Comparison of ENCODE assay signal across 8 mouse cellular contexts in genomic region chr14:34810763-34811489, GRCm38 (mm10). TPM values are rescaled to one million over a fixed set of nuclear protein-coding genes. Genes with fewer than 3 reads are reported as not detected.
DNase-seq lines count a peak whose midpoint lies in the region; ATAC-seq and TF ChIP-seq lines count a peak whose summit lies in the region.

No protein-coding gene starts in this region.

- TF ChIP-seq CTCF in stomach, postnatal 0 days (IDR thresholded peaks at IDR 0.05; ENCODE audit: low read depth), result peak; percentile 98

- H3K27me3 ChIP-seq in heart, embryonic 11.5 days (ENCODE audit: control insufficient read depth, insufficient read depth, low read length), result peaks cover 23% of the 10 kb centered on the region
- peaks cover 28% of the 10 kb centered on the region for H3K27me3 ChIP-seq in forebrain, embryonic 13.5 days
- H3K27me3 ChIP-seq in hindbrain, embryonic 13.5 days, result peaks cover 27% of the 10 kb centered on the region
- peaks cover 6% of the 10 kb centered on the region for H3K27me3 ChIP-seq in midbrain, embryonic 15.5 days (replicated peaks)
- no peaks in the 10 kb centered on the region for H3K27me3 ChIP-seq in stomach, postnatal 0 days (ENCODE audit: control insufficient read depth, insufficient read depth, low read length)

- H3K36me3 ChIP-seq in heart, embryonic 11.5 days (ENCODE audit: control insufficient read depth, insufficient read depth, low read length), result no peaks in the 10 kb centered on the region
- H3K36me3 ChIP-seq in forebrain, embryonic 13.5 days (ENCODE audit: poor library complexity, severe bottlenecking), result no peaks in the 10 kb centered on the region
- H3K36me3 ChIP-seq in hindbrain, embryonic 13.5 days, result no peaks in the 10 kb centered on the region
- no peaks in the 10 kb centered on the region for H3K36me3 ChIP-seq in midbrain, embryonic 15.5 days (replicated peaks)
- no peaks in the 10 kb centered on the region for H3K36me3 ChIP-seq in stomach, postnatal 0 days (ENCODE audit: control insufficient read depth, insufficient read depth, low read length)

- H3K4me1 ChIP-seq in heart, embryonic 11.5 days (ENCODE audit: control insufficient read depth, insufficient read depth, low read length), result no peaks in the 10 kb centered on the region
- H3K4me1 ChIP-seq in forebrain, embryonic 13.5 days, result no peaks in the 10 kb centered on the region
- H3K4me1 ChIP-seq in hindbrain, embryonic 13.5 days (replicated peaks), result no peaks in the 10 kb centered on the region
- no peaks in the 10 kb centered on the region; the same call in 1 of the 2 replicates for H3K4me1 ChIP-seq in midbrain, embryonic 15.5 days
- H3K4me1 ChIP-seq in stomach, postnatal 0 days (replicated peaks; ENCODE audit: control insufficient read depth, insufficient read depth), result no peaks in the 10 kb centered on the region

- H3K9me3 ChIP-seq in heart, embryonic 11.5 days (replicated peaks; ENCODE audit: control insufficient read depth, low read length), result no peaks in the 10 kb centered on the region
- no peaks in the 10 kb centered on the region for H3K9me3 ChIP-seq in forebrain, embryonic 13.5 days (replicated peaks)
- H3K9me3 ChIP-seq in hindbrain, embryonic 13.5 days, result no peaks in the 10 kb centered on the region
- no peaks in the 10 kb centered on the region for H3K9me3 ChIP-seq in midbrain, embryonic 15.5 days
- H3K9me3 ChIP-seq in stomach, postnatal 0 days (ENCODE audit: control insufficient read depth, low read length), result no peaks in the 10 kb centered on the region

- no peak for ATAC-seq in heart, embryonic 11.5 days (replicated peaks; ENCODE audit: insufficient number of reproducible peaks, low FRiP score, low TSS enrichment)
- ATAC-seq in cerebellum, adult (ENCODE audit: insufficient number of reproducible peaks, low FRiP score, low TSS enrichment), result peak; percentile 58; the same call in 1 of the 2 replicates
- peak; percentile 93 for ATAC-seq in forebrain, embryonic 13.5 days
- peak; percentile 90 for ATAC-seq in hindbrain, embryonic 13.5 days (ENCODE audit: low FRiP score)
- peak; percentile 92 for ATAC-seq in midbrain, embryonic 15.5 days (replicated peaks)
- peak; percentile 47; the same call in 1 of the 2 replicates for ATAC-seq in stomach, postnatal 0 days (ENCODE audit: low FRiP score, low TSS enrichment)

- WGBS in heart, embryonic 11.5 days (ENCODE audit: insufficient replicate concordance), result 18% methylated on average over 16 of the region's 16 CpGs
- WGBS in forebrain, embryonic 13.5 days, result 18% methylated on average over 16 of the region's 16 CpGs
- WGBS in hindbrain, embryonic 13.5 days, result 21% methylated on average over 16 of the region's 16 CpGs
- 17% methylated on average over 16 of the region's 16 CpGs for WGBS in midbrain, embryonic 15.5 days
- WGBS in stomach, postnatal 0 days, result 16% methylated on average over 16 of the region's 16 CpGs

- no peak overlapping the region for H3K27ac ChIP-seq in heart, embryonic 11.5 days (ENCODE audit: low read depth, low read length)
- H3K27ac ChIP-seq in forebrain, embryonic 13.5 days, result no peak overlapping the region
- H3K27ac ChIP-seq in hindbrain, embryonic 13.5 days, result no peak overlapping the region
- H3K27ac ChIP-seq in midbrain, embryonic 15.5 days, result no peak overlapping the region
- no peak overlapping the region for H3K27ac ChIP-seq in stomach, postnatal 0 days (replicated peaks)

- peak; percentile 29 to 85 for DNase-seq in heart, adult 18-20 months
- peak; percentile 81 to 92 for DNase-seq in left cerebral cortex, postnatal 14 days (ENCODE audit: low spot score in 2 of 2)
- peak; percentile 78 for DNase-seq in stomach, postnatal 0 days (ENCODE audit: low spot score)

- TF ChIP-seq EP300 in stomach, postnatal 0 days (optimal IDR thresholded peaks at IDR 0.05), result no peak

- no peak overlapping the region for H3K9ac ChIP-seq in heart, embryonic 11.5 days (ENCODE audit: low read depth, low read length)
- H3K9ac ChIP-seq in forebrain, embryonic 13.5 days, result no peak overlapping the region
- H3K9ac ChIP-seq in hindbrain, embryonic 13.5 days, result no peak overlapping the region
- H3K9ac ChIP-seq in midbrain, embryonic 15.5 days, result peak overlapping the region; percentile 2; the same call in 1 of the 2 replicates
- no peak overlapping the region for H3K9ac ChIP-seq in stomach, postnatal 0 days (ENCODE audit: low read length)

- no peak overlapping the region for H3K4me3 ChIP-seq in heart, embryonic 11.5 days (ENCODE audit: low read depth, low read length)
- peak overlapping the region; percentile 12; the same call in 1 of the 2 replicates for H3K4me3 ChIP-seq in forebrain, embryonic 13.5 days
- 0 out of 2 replicates have a peak overlapping the region, but pooled peaks have one; percentile 17 for H3K4me3 ChIP-seq in hindbrain, embryonic 13.5 days
- H3K4me3 ChIP-seq in midbrain, embryonic 15.5 days, result peak overlapping the region; percentile 21
- H3K4me3 ChIP-seq in stomach, postnatal 0 days (ENCODE audit: low read depth, low read length), result no peak overlapping the region

- H3K4me2 ChIP-seq in heart, embryonic 11.5 days, result no peak overlapping the region
- H3K4me2 ChIP-seq in forebrain, embryonic 13.5 days, result peak overlapping the region; percentile 43
- H3K4me2 ChIP-seq in hindbrain, embryonic 13.5 days, result peak overlapping the region; percentile 48
- H3K4me2 ChIP-seq in midbrain, embryonic 15.5 days, result peak overlapping the region; percentile 48
- no peak overlapping the region for H3K4me2 ChIP-seq in stomach, postnatal 0 days (replicated peaks; ENCODE audit: low read depth)

- intact Hi-C loops in left cerebral cortex, postnatal 14 days (cut with DNase I), result loop anchor here (5.0 to 10.0 kb wide), 3 partner anchors 1401 to 1966 kb away; no protein-coding TSS in a partner anchor

RNA-seq across cellular contexts. Expression of gene Grid1, which starts 9.0 kb away (rescaled TPM):
- not detected for total RNA-seq in heart, adult 18-20 months (2021)
- polyA plus RNA-seq in heart, embryonic 11.5 days (2014; fragmentation: Nextera tagmentation; extraction: Ambion mirVana), result 0.57 and 0.80 TPM in 2 replicates
- polyA plus RNA-seq in forebrain, embryonic 13.5 days (2015; fragmentation: Nextera tagmentation; extraction: Ambion mirVana), result 1.2 and 1.7 TPM in 2 replicates
- polyA plus RNA-seq in hindbrain, embryonic 13.5 days (2015; fragmentation: Nextera tagmentation; extraction: Ambion mirVana), result 3.5 and 3.6 TPM in 2 replicates
- total RNA-seq in left cerebral cortex, postnatal 14 days (2021), result 10 to 100 TPM; 44.9 to 47.4 TPM
- 7.7 and 8.8 TPM in 2 replicates for polyA plus RNA-seq in midbrain, embryonic 15.5 days (2015; fragmentation: Nextera tagmentation; extraction: Ambion mirVana)
- 0.34 and 0.54 TPM in 2 replicates for polyA plus RNA-seq in stomach, postnatal 0 days (2015; fragmentation: Nextera tagmentation; extraction: Ambion mirVana)

Comparison
In these comparisons a context has a peak if more than half of its experiments do, and no peak if none do; other contexts are left out.
1. H3K4me2 ChIP-seq: peak in forebrain, embryonic 13.5 days (single experiment), hindbrain, embryonic 13.5 days (single experiment) and midbrain, embryonic 15.5 days (single experiment); none in heart, embryonic 11.5 days (single experiment) and stomach, postnatal 0 days (single experiment).
2. H3K4me3 ChIP-seq: peak in forebrain, embryonic 13.5 days (single experiment), hindbrain, embryonic 13.5 days (single experiment) and midbrain, embryonic 15.5 days (single experiment); none in heart, embryonic 11.5 days (single experiment) and stomach, postnatal 0 days (single experiment).
3. Peak in every context shown above with its lines, with median percentiles within 50 percentile points of each other: DNase-seq.